Mouse (Mus musculus) small intestine, adult 2 months (tissue): ENCODE data around the gene Ucp2.

Experiments
- CTCF ChIP-seq: fragments of 200-500 bp; IDR thresholded peaks from 2 replicates; pipeline ENCODE4 v1.5.1; 2012; ENCODE audit warnings: low read depth, mild to moderate bottlenecking, control low read depth, inconsistent platforms, low read length, moderate library complexity, mixed read lengths; ENCODE audit not compliant: insufficient replicate concordance, insufficient read length; ENCODE audit errors: extremely low read depth
- POLR2A ChIP-seq: fragments of 200-500 bp; IDR thresholded peaks from 2 replicates; pipeline ENCODE4 v1.6.1; 2012; ENCODE audit warnings: low read depth, mild to moderate bottlenecking, control low read depth, inconsistent platforms, low read length, moderate library complexity

- 0 out of 2 replicates have a peak, but pooled peaks have one; percentile 14 for TF ChIP-seq POLR2A
- TF ChIP-seq CTCF, result peak; percentile 12; the same call in 1 of the 2 replicates
Measured at GRCm38 (mm10) chr7:100506494-100506893, 13.4 kb downstream of the Ucp2 start.
